Mouse (Mus musculus) layer of hippocampus, adult 2 months (tissue): Measurements from ENCODE around the gene Derl3. TPM values are rescaled to one million over a fixed set of nuclear protein-coding genes. Genes with fewer than 3 reads are reported as not detected.

Source experiments
- DNase-seq, 2 experiments: peaks; one replicate each; pipeline ENCODE4 v3.0.0; 2022; ENCODE audit warnings: low spot score in 2 of 2
- H3K27ac ChIP-seq: fragments of 200-600 bp; 2 replicates; pipeline ENCODE4 v1.8.1; 2022
- H3K4me3 ChIP-seq: fragments of 200-600 bp; 2 replicates; pipeline ENCODE4 v1.8.1; 2022; ENCODE audit warnings: mild to moderate bottlenecking
- CTCF ChIP-seq: fragments of 200-600 bp; conservative IDR thresholded peaks from 2 replicates; pipeline ENCODE4 v1.8.1; 2022; ENCODE audit warnings: antibody characterized with exemption, mild to moderate bottlenecking, moderate library complexity
- total RNA-seq, 2 experiments: library from RNA; stranded (reverse); gene quantifications; 2 replicates each; pipeline ENCODE4 v1.2.3; 2021

Derl3 gene
- total RNA-seq, 2 experiments from 2014 or later = 3.2 to 5.0 TPM

GRCm38 (mm10) chr10:75931311-75931710 is 38.1 kb downstream of the Derl3 start:
- Histone ChIP-seq H3K4me3 (no peak overlapping the region), H3K27ac (no peak overlapping the region)
- no peak for TF ChIP-seq CTCF
- DNase-seq = no peak

DNA sequence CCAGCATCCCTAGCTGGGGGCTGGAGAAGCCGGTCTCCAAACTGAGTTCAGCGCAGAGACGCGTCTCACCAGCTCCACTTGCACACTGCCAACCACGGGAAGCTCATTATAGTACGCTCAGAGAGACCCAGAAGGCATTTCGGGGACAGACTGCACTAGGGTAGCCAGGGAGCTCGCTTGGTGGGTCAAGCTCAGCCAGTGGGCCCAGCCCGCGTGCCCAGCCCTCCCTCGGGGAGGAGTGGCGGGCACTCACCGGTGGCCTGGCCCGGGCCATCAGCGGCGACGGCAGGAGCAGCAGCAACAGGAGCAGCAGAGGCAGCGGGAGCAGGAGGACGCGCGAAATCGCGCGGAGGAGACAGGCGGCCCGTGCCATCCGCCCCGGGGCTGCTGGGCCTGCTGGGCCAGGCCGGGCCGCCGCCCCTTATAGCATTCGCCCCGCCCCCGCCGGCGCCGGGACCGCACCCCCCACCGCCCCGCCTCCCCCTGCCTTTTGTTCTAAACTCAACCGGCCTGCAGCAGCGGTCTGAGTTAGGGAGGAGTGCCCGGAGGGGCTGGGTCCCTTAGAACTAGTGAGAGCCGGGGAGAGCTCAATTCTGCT is 39.0 kb downstream of the Derl3 start:
- peak overlapping the region; percentile 64 for H3K4me3 ChIP-seq
- H3K27ac ChIP-seq = peak overlapping the region; percentile 58
- peak in 1 of 2 experiments; percentile 34 for DNase-seq
- no peak for TF ChIP-seq CTCF

GRCm38 (mm10) chr10:75932891-75933290 is 39.7 kb downstream of the Derl3 start, which contains the start of gene Chchd10:
Chchd10 (plus strand) TSS chr10:75933130.
- no peak for DNase-seq
- Histone ChIP-seq H3K4me3 (peak within 1 kb of the TSS; percentile 64), H3K27ac (peak within 1 kb of the TSS; percentile 58)
- TF ChIP-seq CTCF = no peak

DNA sequence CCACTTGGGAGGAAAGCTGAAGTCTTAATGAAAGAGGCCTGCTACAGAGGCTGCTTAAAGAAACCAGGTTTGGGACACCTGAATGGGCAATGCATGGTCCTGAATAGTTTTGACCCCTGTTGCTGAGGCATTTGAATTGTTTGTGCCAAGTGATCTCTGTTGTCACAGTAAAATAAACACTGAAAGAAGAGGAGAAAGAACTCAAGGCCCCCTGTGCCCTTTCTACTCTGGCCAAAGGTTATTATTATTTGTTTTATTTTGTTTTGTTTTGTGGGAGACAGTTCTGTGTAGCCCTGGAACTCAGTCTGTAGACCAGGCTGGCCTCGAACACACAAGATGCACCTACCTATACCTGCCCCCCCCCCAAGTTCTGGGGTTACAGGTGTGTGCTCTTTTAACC is 41.8 kb downstream of the Derl3 start:
- H3K27ac ChIP-seq = no peak overlapping the region; the same call in 1 of the 2 replicates
- peak overlapping the region; percentile 84; the same call in 1 of the 2 replicates for H3K4me3 ChIP-seq
- TF ChIP-seq CTCF = no peak
- DNase-seq = no peak

DNA sequence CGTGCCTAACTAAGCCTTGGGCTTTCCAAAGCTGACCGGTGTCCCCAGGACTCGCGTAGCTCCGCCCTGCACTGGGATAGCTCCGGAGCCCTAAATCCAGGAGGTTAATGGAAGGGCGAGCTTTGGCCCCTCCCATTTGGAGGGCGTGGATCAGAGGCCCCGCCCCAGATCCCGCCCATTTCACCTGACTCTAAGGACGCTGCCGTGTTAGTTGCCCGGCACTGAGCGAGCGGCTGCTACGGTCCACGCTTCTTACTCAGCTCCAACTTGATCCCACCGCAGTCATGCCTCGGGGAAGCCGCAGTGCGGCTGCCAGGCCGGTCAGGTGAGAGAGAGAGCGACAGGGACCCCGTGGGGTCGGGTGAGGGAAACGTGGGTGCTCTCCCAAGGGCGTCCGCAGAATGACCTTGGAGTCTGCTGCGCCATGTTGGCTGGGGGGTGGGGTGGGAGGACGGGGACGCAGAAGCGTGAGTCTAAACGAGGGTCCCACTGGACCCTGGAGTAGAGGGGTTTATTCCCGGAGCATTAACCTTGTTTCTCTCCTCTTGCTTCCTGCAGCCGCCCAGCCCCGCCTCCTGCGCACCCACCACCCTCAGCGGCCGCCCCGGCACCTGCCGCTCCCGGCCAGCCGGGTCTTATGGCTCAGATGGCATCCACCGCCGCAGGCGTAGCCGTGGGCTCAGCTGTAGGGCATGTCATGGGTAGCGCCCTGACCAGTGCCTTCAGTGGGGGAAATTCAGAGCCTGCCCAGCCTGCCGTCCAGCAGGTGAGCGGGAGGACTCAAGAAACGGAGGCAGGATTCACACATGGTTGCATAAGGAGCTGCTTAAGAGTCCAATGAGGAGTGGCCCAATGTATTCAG is 42.7 kb downstream of the Derl3 start, which contains the start of gene Mmp11:
Gene Mmp11 (minus strand): TSS at position 817 of the 862 bp plus-strand sequence.
- DNase-seq = peak; percentile 67 to 78
- peak within 1 kb of the TSS; percentile 84 for H3K4me3 ChIP-seq
- H3K27ac ChIP-seq = peak within 1 kb of the TSS; percentile 89
- no peak for TF ChIP-seq CTCF

DNA sequence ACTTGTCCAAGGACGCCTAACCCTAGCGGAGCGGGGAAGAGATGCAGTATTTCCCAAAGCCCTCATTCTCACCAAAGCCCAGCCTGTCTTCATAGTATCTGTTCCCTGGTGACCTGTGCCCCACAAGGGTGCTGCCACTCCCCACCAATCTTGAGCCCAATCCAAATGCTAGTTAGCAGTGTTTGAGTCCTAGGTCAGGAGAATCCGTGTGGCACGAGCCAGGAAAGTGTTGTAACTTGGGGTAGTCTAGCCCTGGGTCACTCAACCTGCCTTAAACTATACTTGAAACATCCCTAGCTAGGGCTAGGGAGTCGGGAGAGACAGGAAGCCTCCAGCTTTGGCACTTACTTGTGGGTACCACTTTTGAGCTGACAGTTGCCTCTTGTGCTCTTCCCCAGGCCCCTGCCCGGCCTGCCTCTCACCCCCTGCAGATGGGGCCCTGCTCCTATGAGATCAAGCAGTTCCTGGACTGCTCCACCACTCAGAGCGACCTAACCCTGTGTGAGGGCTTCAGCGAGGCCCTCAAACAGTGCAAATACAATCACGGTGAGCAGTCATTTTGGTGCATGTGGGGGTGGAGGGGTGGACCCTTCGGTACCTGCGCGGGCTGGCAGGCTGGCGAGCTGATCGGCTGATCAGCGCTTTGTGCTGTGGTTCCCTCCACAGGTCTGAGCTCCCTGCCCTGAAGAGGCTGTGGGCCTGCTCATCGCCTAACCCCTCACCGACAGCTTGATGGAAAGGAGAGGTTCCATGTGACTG is 43.9 kb downstream of the Derl3 start:
- Histone ChIP-seq H3K4me3 (peak overlapping the region; percentile 84), H3K27ac (peak overlapping the region; percentile 89; the same call in 1 of the 2 replicates)
- DNase-seq = no peak
- no peak for TF ChIP-seq CTCF

GRCm38 (mm10) chr10:75937851-75938643 is 44.8 kb downstream of the Derl3 start:
- DNase-seq = no peak
- no peak overlapping the region for H3K27ac ChIP-seq
- no peak overlapping the region for H3K4me3 ChIP-seq
- no peak for TF ChIP-seq CTCF

DNA sequence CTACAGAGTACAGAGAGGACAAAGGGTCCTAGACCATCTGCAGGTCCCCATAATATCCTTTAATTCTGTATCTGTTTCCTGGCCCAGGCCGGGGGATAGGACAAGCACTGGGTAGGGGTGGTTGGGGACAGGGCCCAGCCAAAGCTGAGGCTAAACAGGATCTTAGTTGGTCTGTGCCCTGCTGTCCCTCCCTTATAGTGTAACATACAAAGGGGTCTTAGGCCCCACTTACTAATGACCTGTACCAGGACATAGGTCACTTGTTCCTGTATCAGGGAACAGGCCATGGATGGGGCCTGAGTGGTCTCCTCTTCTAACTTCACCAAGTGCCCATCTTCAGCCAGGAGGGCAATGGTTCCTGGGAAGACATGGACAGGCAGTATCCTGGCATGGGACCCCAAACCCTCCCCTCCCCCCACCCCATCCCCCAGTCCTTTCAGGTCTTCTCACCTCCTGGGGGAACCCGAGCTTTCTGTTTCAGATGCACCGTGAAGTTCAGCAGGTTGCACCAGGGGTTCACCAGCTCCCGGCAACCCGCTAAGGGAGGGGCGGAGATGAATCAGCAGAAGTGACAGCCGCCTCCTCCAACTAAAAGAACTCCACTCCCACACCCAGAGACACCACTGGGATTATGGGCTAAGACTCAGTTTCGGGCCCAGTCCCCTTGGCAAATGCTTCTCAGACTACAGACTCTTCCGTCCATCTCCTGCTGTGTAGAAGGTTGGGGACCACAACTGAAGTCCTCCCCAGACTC is 46.4 kb downstream of the Derl3 start:
- H3K27ac ChIP-seq = no peak overlapping the region
- H3K4me3 ChIP-seq = no peak overlapping the region
- DNase-seq = peak in 1 of 2 experiments; percentile 43
- no peak for TF ChIP-seq CTCF

DNA sequence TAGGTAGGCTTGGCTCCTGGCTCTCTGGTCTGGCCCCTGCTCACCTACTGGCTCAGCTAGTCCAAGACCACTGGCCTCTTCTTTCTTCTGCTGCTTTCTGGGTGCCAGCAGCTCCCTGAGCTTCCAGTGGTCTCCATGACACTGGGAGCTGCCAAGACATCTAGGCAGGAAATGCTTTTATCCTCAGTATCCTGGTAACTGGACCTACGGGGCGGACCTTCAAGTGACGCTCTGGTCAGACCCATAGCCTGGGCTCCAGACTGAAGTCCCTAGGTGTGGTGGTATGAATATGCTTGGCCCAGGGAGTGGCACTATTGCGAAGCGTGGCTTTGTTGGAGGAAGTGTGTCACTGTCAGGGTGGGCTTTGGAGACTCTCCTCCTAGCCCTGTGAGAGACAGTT is 47.3 kb downstream of the Derl3 start, which contains the start of gene Gm867:
Gene Gm867 (minus strand): TSS at position 153 of the 400 bp plus-strand sequence.
- Histone ChIP-seq H3K27ac (no peak within 1 kb of the TSS), H3K4me3 (no peak within 1 kb of the TSS)
- no peak for DNase-seq
- no peak for TF ChIP-seq CTCF

- no peak overlapping the region for H3K27ac ChIP-seq
- TF ChIP-seq CTCF = no peak
- no peak for DNase-seq
- no peak overlapping the region for H3K4me3 ChIP-seq
Observed at GRCm38 (mm10) chr10:75941042-75941824, 48.0 kb downstream of the Derl3 start.
